Mouse (Mus musculus): ENCODE measurements around the gene Stard13. TPM values are rescaled to one million over a fixed set of nuclear protein-coding genes. Genes with fewer than 3 reads are reported as not detected.

Stard13 gene
- not detected in 2 replicates for polyA plus RNA-seq (2012; ENCODE audit: insufficient read depth, insufficient read length, low replicate concordance, missing spikeins)

GRCm38 (mm10) chr5:151233400-151234031 lies at the start of gene Stard13:
Gene Stard13, minus strand, starts transcription at chr5:151233836.
- Histone ChIP-seq H3K4me1 (ENCODE audit: control insufficient read depth, insufficient read depth, low read length) (peaks cover 9% of the 10 kb centered on the region), H3K27ac (ENCODE audit: insufficient read depth, low read depth, low read length) (no peak within 1 kb of the TSS), H3K4me3 (ENCODE audit: insufficient read depth, low read depth, low read length) (peak within 1 kb of the TSS; percentile 60)
- WGBS, result under 1% methylated on average over 49 of the region's 49 CpGs
- TF ChIP-seq CTCF (IDR thresholded peaks at IDR 0.05; ENCODE audit: insufficient read depth, low read depth, low read length), result no peak
- TF ChIP-seq POLR2A (IDR thresholded peaks at IDR 0.05; ENCODE audit: insufficient read depth, low read depth, low read length), result no peak

GRCm38 (mm10) chr5:151279531-151279930 lies 45.9 kb upstream of the Stard13 start:
- WGBS, result 54% methylated on average over 7 of the region's 7 CpGs
- TF ChIP-seq CTCF (IDR thresholded peaks at IDR 0.05; ENCODE audit: insufficient read depth, low read depth, low read length) (no peak), POLR2A (IDR thresholded peaks at IDR 0.05; ENCODE audit: insufficient read depth, low read depth, low read length) (no peak)
- Histone ChIP-seq H3K4me1 (ENCODE audit: control insufficient read depth, insufficient read depth, low read length) (no peaks in the 10 kb centered on the region), H3K4me3 (ENCODE audit: insufficient read depth, low read depth, low read length) (no peak overlapping the region), H3K27ac (ENCODE audit: insufficient read depth, low read depth, low read length) (no peak overlapping the region)

GRCm38 (mm10) chr5:151277927-151278326 lies 44.3 kb upstream of the Stard13 start:
- TF ChIP-seq CTCF (IDR thresholded peaks at IDR 0.05; ENCODE audit: insufficient read depth, low read depth, low read length) (no peak), POLR2A (IDR thresholded peaks at IDR 0.05; ENCODE audit: insufficient read depth, low read depth, low read length) (no peak)

GRCm38 (mm10) chr5:151275986-151276385 lies 42.4 kb upstream of the Stard13 start:
- no peak overlapping the region for H3K4me3 ChIP-seq (ENCODE audit: insufficient read depth, low read depth, low read length)
- no peak overlapping the region for H3K27ac ChIP-seq (ENCODE audit: insufficient read depth, low read depth, low read length)
- 91% methylated on average over 2 of the region's 2 CpGs for WGBS
- H3K4me1 ChIP-seq (ENCODE audit: control insufficient read depth, insufficient read depth, low read length), result no peaks in the 10 kb centered on the region
- TF ChIP-seq POLR2A (IDR thresholded peaks at IDR 0.05; ENCODE audit: insufficient read depth, low read depth, low read length), result no peak
- TF ChIP-seq CTCF (IDR thresholded peaks at IDR 0.05; ENCODE audit: insufficient read depth, low read depth, low read length), result no peak

More at GRCm38 (mm10) chr5:151277927-151278326, 44.3 kb upstream of the Stard13 start:
- Histone ChIP-seq H3K27ac (ENCODE audit: insufficient read depth, low read depth, low read length) (no peak overlapping the region), H3K4me1 (ENCODE audit: control insufficient read depth, insufficient read depth, low read length) (no peaks in the 10 kb centered on the region), H3K4me3 (ENCODE audit: insufficient read depth, low read depth, low read length) (no peak overlapping the region)
- WGBS, result 95% methylated on average over 6 of the region's 6 CpGs

GRCm38 (mm10) chr5:151274265-151274664 lies 40.6 kb upstream of the Stard13 start:
- Histone ChIP-seq H3K4me3 (ENCODE audit: insufficient read depth, low read depth, low read length) (no peak overlapping the region), H3K27ac (ENCODE audit: insufficient read depth, low read depth, low read length) (no peak overlapping the region), H3K4me1 (ENCODE audit: control insufficient read depth, insufficient read depth, low read length) (no peaks in the 10 kb centered on the region)
- TF ChIP-seq CTCF (IDR thresholded peaks at IDR 0.05; ENCODE audit: insufficient read depth, low read depth, low read length) (no peak), POLR2A (IDR thresholded peaks at IDR 0.05; ENCODE audit: insufficient read depth, low read depth, low read length) (no peak)
- whole genome bisulfite sequencing, result 77% methylated on average over 6 of the region's 6 CpGs

GRCm38 (mm10) chr5:151270815-151271214 lies 37.2 kb upstream of the Stard13 start:
- Histone ChIP-seq H3K4me1 (ENCODE audit: control insufficient read depth, insufficient read depth, low read length) (no peaks in the 10 kb centered on the region), H3K27ac (ENCODE audit: insufficient read depth, low read depth, low read length) (no peak overlapping the region), H3K4me3 (ENCODE audit: insufficient read depth, low read depth, low read length) (no peak overlapping the region)
- TF ChIP-seq POLR2A (IDR thresholded peaks at IDR 0.05; ENCODE audit: insufficient read depth, low read depth, low read length) (no peak), CTCF (IDR thresholded peaks at IDR 0.05; ENCODE audit: insufficient read depth, low read depth, low read length) (no peak)
- WGBS, result 95% methylated on average over 5 of the region's 5 CpGs

GRCm38 (mm10) chr5:151266896-151267634 lies 33.4 kb upstream of the Stard13 start:
- 72% methylated on average over 14 of the region's 14 CpGs for WGBS
- no peak for TF ChIP-seq POLR2A (IDR thresholded peaks at IDR 0.05; ENCODE audit: insufficient read depth, low read depth, low read length)
- no peak for TF ChIP-seq CTCF (IDR thresholded peaks at IDR 0.05; ENCODE audit: insufficient read depth, low read depth, low read length)
- H3K4me3 ChIP-seq (ENCODE audit: insufficient read depth, low read depth, low read length), result no peak overlapping the region
- H3K4me1 ChIP-seq (ENCODE audit: control insufficient read depth, insufficient read depth, low read length), result no peaks in the 10 kb centered on the region
- no peak overlapping the region for H3K27ac ChIP-seq (ENCODE audit: insufficient read depth, low read depth, low read length)

- TF ChIP-seq POLR2A (IDR thresholded peaks at IDR 0.05; ENCODE audit: insufficient read depth, low read depth, low read length), result no peak
- no peak for TF ChIP-seq CTCF (IDR thresholded peaks at IDR 0.05; ENCODE audit: insufficient read depth, low read depth, low read length)
- WGBS, result 88% methylated on average over 2 of the region's 2 CpGs
- H3K27ac ChIP-seq (ENCODE audit: insufficient read depth, low read depth, low read length), result no peak overlapping the region
- no peak overlapping the region for H3K4me3 ChIP-seq (ENCODE audit: insufficient read depth, low read depth, low read length)
- H3K4me1 ChIP-seq (ENCODE audit: control insufficient read depth, insufficient read depth, low read length), result no peaks in the 10 kb centered on the region
These were observed 27.9 kb upstream of the Stard13 start for GRCm38 (mm10) chr5:151261558-151261957.

- H3K4me1 ChIP-seq (ENCODE audit: control insufficient read depth, insufficient read depth, low read length), result no peaks in the 10 kb centered on the region
- WGBS, result 56% methylated on average over 8 of the region's 8 CpGs
- H3K4me3 ChIP-seq (ENCODE audit: insufficient read depth, low read depth, low read length), result no peak overlapping the region
- TF ChIP-seq CTCF (IDR thresholded peaks at IDR 0.05; ENCODE audit: insufficient read depth, low read depth, low read length), result no peak
- H3K27ac ChIP-seq (ENCODE audit: insufficient read depth, low read depth, low read length), result no peak overlapping the region
These were observed 18.6 kb upstream of the Stard13 start for GRCm38 (mm10) chr5:151252213-151252612.
